Mouse (Mus musculus) midbrain, embryonic 14.5 days (tissue): ENCODE measurements at regions not wholly inside any gene's neighbourhood (a gene's known extent, or its start where the extent isn't known, plus 50 kb on each side); places are given as distances from the start of the nearest gene placed in this dataset.
A peak's percentile ranks its signal among the peaks of the same experiment; 100 is the strongest.

ENCODE experiments used
- ATAC-seq: fragments of 200-750 bp; cut with Nextera tagmentation; 2 replicates; pipeline ENCODE4 v1.8.0; 2017; ENCODE audit warnings: moderate number of reproducible peaks, moderate library complexity; ENCODE audit not compliant: low FRiP score, low TSS enrichment
- DNase-seq: peaks from one replicate; pipeline ENCODE4 v3.0.0-alpha.2; 2015
- H3K27ac ChIP-seq: fragments of 300-500 bp; sonication (generic); replicated peaks from 2 replicates; pipeline ENCODE4 v1.5.1; 2014; ENCODE audit warnings: mild to moderate bottlenecking, low read depth, low read length, moderate library complexity
- H3K27me3 ChIP-seq: fragments of 300-500 bp; sonication (generic); 2 replicates; pipeline ENCODE4 v1.6.1; 2014; ENCODE audit warnings: low read length, control low read depth, mixed read lengths; ENCODE audit not compliant: control insufficient read depth, insufficient read depth
- H3K36me3 ChIP-seq: fragments of 300-500 bp; sonication (generic); 2 replicates; pipeline ENCODE4 v1.6.1; 2014; ENCODE audit warnings: low read length, control low read depth; ENCODE audit not compliant: control insufficient read depth, insufficient read depth
- H3K4me1 ChIP-seq: fragments of 300-500 bp; sonication (generic); 2 replicates; pipeline ENCODE4 v1.6.1; 2014; ENCODE audit warnings: mild to moderate bottlenecking, antibody characterized with exemption, low read length, control low read depth; ENCODE audit not compliant: control insufficient read depth, insufficient read depth
- H3K4me2 ChIP-seq: fragments of 300-500 bp; sonication (generic); 2 replicates; pipeline ENCODE4 v1.6.1; 2014; ENCODE audit warnings: mild to moderate bottlenecking, low read length, moderate library complexity
- H3K4me3 ChIP-seq: fragments of 300-500 bp; sonication (generic); replicated peaks from 2 replicates; pipeline ENCODE4 v1.5.1; 2014; ENCODE audit warnings: low read depth, low read length
- H3K9ac ChIP-seq: fragments of 300-500 bp; sonication (generic); replicated peaks from 2 replicates; pipeline ENCODE4 v1.6.1; 2014; ENCODE audit warnings: mild to moderate bottlenecking, low read length, moderate library complexity
- H3K9me3 ChIP-seq: fragments of 300-500 bp; sonication (generic); 2 replicates; pipeline ENCODE4 v1.6.1; 2016; ENCODE audit warnings: low read length, control low read depth, mixed read lengths; ENCODE audit not compliant: control insufficient read depth
- WGBS: fragments of 180-500 bp; shearing (Covaris S2); extraction: QIAGEN DNeasy Blood & Tissue Kit; methylation state at CpG from one replicate; pipeline ENCODE4 v1.1.7; 2014; 5-methylcytosine and 5-hydroxymethylcytosine counted together

DNA sequence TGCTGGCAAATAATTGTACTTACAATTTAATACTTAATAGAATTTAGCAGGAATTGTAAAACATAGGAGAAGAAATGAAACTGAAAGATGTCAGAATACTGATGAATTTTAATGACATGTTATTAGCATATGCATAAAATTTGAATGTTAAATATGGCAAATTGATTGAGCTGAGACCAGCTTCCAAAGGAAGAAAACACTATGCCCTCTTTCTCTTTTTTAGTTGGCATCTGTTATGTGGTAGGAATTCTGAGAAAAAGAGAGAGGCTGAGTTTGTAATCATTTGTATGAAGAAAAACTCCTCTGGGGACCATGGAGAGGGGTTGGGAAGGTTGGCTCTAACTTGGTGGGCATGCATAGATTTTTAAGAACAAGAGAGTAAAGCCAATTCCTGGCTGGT lies 224.2 kb downstream of the Gm11077 start:
- no peak overlapping the region for H3K9ac ChIP-seq
- H3K9me3 ChIP-seq, result no peaks in the 10 kb centered on the region
- ATAC-seq, result no peak
- H3K36me3 ChIP-seq, result no peaks in the 10 kb centered on the region
- no peaks in the 10 kb centered on the region for H3K4me1 ChIP-seq
- no peak overlapping the region for H3K4me3 ChIP-seq
- no peaks in the 10 kb centered on the region for H3K27me3 ChIP-seq
- H3K4me2 ChIP-seq, result no peak overlapping the region
- no peak for DNase-seq
- peak overlapping the region; percentile 52 for H3K27ac ChIP-seq

DNA sequence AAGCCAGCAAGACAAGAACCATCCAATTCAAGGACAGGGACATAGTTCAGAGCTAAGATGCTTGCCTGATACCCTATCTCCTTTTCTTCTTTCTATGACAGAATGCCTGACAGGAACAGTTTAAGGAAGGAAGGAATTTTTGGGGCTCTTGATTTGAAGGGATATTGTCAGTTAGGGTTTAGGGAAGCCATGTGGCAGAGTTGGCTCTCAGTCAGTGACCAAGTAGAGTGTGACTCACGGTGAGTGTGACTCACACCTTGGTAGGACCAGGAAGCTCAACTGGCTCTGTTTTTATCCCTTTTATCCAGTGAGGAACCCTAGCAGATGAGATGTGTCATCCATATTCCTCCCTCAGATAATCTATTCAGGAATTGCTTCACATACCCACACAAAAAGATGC lies 224.6 kb downstream of the Gm11077 start:
- Histone ChIP-seq H3K4me2 (no peak overlapping the region), H3K9me3 (no peaks in the 10 kb centered on the region), H3K36me3 (no peaks in the 10 kb centered on the region), H3K4me1 (no peaks in the 10 kb centered on the region), H3K4me3 (no peak overlapping the region), H3K27ac (peak overlapping the region; percentile 52), H3K9ac (no peak overlapping the region), H3K27me3 (no peaks in the 10 kb centered on the region)
- no peak for ATAC-seq
- no peak for DNase-seq
- 89% methylated on average over 1 of the region's 1 CpGs for WGBS

DNA sequence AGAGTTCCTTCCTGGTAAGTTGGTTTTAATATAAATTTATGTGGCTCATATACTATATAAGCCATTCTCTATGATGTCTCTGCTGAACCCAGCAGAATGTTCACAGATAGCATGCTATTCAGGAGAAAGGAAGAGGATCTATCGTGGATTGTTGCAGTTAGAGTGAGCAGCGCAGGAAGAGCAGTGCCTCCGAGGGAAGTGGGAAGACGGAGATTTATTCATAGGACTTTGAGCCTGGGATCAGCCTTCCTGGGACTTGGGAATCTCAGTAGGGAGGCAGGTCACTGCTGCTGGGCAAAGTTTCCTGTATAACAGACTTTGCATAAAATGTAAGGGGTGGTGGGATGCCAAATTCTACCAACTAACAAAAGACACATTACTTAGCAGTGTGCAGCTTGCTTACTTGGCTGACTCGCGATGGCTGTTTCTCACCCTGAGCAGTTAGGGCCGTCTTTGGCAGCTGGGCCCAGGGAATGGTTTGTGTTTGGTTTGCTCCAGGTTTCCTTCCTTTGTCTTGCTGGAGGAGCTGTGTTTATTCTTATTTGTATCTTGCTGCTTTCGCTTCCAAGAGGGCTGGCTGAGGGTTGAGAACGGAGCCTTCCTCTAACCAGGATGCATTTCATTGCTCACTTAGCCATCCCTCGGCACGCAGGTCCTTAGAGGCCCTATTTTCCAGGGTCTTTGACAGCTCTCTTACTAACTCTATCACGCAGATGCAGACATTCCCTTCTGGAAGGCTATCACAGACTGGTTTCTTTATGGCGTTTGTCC lies 226.9 kb downstream of the Gm11077 start:
- Histone ChIP-seq H3K4me3 (no peak overlapping the region), H3K27ac (0 out of 2 replicates have a peak overlapping the region, but pooled peaks have one; percentile 17), H3K9me3 (no peaks in the 10 kb centered on the region), H3K36me3 (no peaks in the 10 kb centered on the region), H3K9ac (no peak overlapping the region), H3K27me3 (no peaks in the 10 kb centered on the region), H3K4me1 (no peaks in the 10 kb centered on the region), H3K4me2 (no peak overlapping the region)
- WGBS, result 56% methylated on average over 13 of the region's 13 CpGs
- DNase-seq (no peak), ATAC-seq (no peak)

DNA sequence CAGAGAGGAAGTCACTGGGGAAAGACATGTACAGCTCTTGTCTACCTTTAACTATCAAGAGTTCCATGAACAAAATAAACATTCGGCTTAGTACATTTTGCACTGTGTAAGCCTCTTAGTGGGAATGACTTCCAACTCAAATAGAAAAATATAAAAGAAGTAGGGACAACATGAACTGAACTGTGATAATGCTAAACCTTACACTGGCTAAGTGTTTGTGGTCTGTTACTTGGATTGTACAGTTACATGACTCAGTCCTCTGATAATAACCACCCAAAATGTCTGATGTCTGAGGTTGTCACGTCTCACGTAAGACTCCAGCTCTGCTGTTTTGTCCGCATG lies 227.4 kb downstream of the Gm11077 start:
- H3K27ac ChIP-seq, result no peak overlapping the region
- H3K4me2 ChIP-seq, result no peak overlapping the region
- 85% methylated on average over 4 of the region's 4 CpGs for WGBS
- H3K9ac ChIP-seq, result no peak overlapping the region
- no peaks in the 10 kb centered on the region for H3K9me3 ChIP-seq
- DNase-seq (no peak), ATAC-seq (no peak)
- no peaks in the 10 kb centered on the region for H3K27me3 ChIP-seq
- H3K4me3 ChIP-seq, result no peak overlapping the region
- H3K4me1 ChIP-seq, result no peaks in the 10 kb centered on the region
- no peaks in the 10 kb centered on the region for H3K36me3 ChIP-seq

DNA sequence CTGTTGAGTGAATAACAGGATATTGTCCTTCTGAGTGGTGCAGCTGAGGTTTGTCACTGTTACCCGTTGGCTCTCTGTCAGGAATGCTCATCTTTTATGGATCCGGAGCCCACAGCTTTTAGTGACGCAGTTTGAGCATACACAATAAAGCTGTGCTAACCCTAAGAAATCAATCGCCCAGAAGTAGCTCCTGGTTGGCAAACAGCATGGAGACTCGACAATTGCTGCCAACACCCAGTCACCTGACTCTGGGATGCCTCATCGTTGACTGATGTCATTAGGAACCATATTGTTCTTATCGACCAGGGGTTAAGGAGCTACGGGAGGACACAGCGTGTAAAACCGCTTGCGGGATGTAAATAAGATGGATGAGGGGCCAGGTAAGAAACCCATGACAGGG lies 232.9 kb downstream of the Gm11077 start:
- peak; percentile 46; the same call in 1 of the 2 replicates for ATAC-seq
- H3K27ac ChIP-seq, result 0 out of 2 replicates have a peak overlapping the region, but pooled peaks have one; percentile 15
- DNase-seq, result peak; percentile 49
- H3K27me3 ChIP-seq, result no peaks in the 10 kb centered on the region
- H3K4me1 ChIP-seq, result peaks cover 10% of the 10 kb centered on the region
- no peaks in the 10 kb centered on the region for H3K36me3 ChIP-seq
- H3K4me3 ChIP-seq, result peak overlapping the region; percentile 1; the same call in 1 of the 2 replicates
- 8% methylated on average over 11 of the region's 11 CpGs for WGBS
- no peaks in the 10 kb centered on the region for H3K9me3 ChIP-seq
- H3K9ac ChIP-seq, result 0 out of 2 replicates have a peak overlapping the region, but pooled peaks have one; percentile 6
- peak overlapping the region; percentile 49 for H3K4me2 ChIP-seq

DNA sequence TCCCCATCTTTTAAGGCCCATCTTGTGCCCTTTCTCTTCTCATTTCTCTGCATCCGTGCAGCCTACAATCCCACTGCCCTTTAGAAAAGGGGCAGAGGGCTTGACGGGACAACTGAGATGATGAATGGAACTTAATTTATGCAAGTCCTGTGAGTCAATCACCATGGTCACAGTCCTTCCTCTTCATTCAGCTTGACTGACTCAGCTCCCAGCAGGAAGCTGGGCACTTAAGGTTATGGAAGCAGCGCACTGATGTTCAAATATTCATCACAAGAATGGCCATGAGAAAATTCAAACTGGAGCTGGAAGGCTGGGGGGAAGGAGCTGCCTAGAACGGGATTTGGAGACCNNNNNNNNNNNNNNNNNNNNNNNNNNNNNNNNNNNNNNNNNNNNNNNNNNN lies 233.5 kb downstream of the Gm11077 start:
- H3K27me3 ChIP-seq, result no peaks in the 10 kb centered on the region
- 0 out of 2 replicates have a peak overlapping the region, but pooled peaks have one; percentile 15 for H3K27ac ChIP-seq
- H3K4me1 ChIP-seq, result peaks cover 10% of the 10 kb centered on the region
- peak overlapping the region; percentile 1; the same call in 1 of the 2 replicates for H3K4me3 ChIP-seq
- no peaks in the 10 kb centered on the region for H3K36me3 ChIP-seq
- H3K9ac ChIP-seq, result no peak overlapping the region
- peak overlapping the region; percentile 49 for H3K4me2 ChIP-seq
- H3K9me3 ChIP-seq, result no peaks in the 10 kb centered on the region
- ATAC-seq (peak; percentile 57), DNase-seq (peak; percentile 64)
- WGBS, result 1% methylated on average over 4 of the region's 4 CpGs

DNA sequence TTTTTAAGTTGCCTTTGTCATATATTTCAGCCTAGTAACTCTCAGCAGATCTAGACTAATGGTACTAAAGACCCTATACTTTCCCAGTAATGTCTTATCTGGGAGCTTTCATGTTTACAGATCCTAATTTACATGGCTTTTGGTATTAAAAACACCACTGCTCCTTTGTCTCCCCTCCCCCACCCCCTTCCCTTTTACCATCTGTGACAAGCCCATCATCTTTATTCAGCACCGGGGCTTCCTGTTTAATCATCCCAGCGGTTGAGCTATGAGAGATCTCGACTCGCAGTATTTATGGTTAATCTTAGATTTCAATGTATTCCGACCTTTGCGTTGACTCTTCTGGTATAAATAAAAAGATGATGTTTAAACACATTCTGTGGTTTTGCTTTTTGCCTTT lies 244.6 kb downstream of the Gm11077 start:
- no peaks in the 10 kb centered on the region for H3K9me3 ChIP-seq
- peak; percentile 52 for DNase-seq
- H3K27ac ChIP-seq, result peak overlapping the region; percentile 28; the same call in 1 of the 2 replicates
- H3K9ac ChIP-seq, result no peak overlapping the region
- 49% methylated on average over 6 of the region's 6 CpGs for WGBS
- ATAC-seq, result peak; percentile 59; the same call in 1 of the 2 replicates
- no peak overlapping the region for H3K4me2 ChIP-seq
- no peak overlapping the region for H3K4me3 ChIP-seq
- no peaks in the 10 kb centered on the region for H3K27me3 ChIP-seq
- no peaks in the 10 kb centered on the region for H3K36me3 ChIP-seq
- peaks cover 5% of the 10 kb centered on the region; the same call in 1 of the 2 replicates for H3K4me1 ChIP-seq

DNA sequence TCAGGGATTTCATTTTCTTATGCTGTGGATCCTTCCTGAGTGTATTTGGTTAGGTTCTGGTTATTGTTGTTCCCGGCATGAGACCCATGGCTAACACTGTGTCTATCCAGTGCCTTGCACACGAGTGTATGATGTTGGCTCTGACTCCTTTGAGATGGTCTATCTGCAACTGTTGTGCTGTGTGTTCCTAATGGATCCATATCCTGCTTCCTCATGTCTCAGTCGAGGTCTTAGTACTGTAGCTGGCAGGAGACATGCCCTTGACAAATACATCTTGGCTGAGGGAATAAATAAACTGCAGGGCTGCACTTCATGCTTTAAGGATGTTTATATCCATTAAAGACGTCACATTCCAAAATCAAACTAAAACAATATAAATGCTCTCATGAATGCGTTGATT lies 247.9 kb downstream of the Gm11077 start:
- DNase-seq (no peak), ATAC-seq (no peak)
- no peak overlapping the region for H3K27ac ChIP-seq
- H3K4me3 ChIP-seq, result no peak overlapping the region
- H3K9me3 ChIP-seq, result no peaks in the 10 kb centered on the region
- no peaks in the 10 kb centered on the region for H3K36me3 ChIP-seq
- no peak overlapping the region for H3K9ac ChIP-seq
- 91% methylated on average over 5 of the region's 5 CpGs for WGBS
- H3K4me1 ChIP-seq, result peaks cover 5% of the 10 kb centered on the region; the same call in 1 of the 2 replicates
- H3K4me2 ChIP-seq, result no peak overlapping the region
- no peaks in the 10 kb centered on the region for H3K27me3 ChIP-seq

DNA sequence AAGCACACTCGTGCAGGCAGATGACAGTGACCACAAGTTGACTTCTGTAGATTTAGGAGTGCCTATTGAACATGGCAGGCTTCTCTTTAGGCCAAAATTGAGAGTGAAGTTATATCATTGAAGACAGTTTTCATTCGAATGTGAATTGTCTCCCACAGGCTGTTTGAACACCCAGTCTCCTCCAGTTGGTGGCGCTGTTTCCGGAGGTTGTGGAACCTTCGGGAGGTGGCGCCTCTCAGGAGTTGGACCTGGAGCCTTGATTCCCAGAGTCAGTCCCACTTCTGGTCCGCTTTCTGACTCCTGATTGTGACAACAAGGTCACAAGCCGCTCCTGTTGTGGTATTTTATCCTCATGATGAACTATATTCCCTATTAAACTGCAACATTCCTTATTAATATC lies 254.5 kb downstream of the Gm11077 start:
- H3K4me1 ChIP-seq, result no peaks in the 10 kb centered on the region
- H3K27ac ChIP-seq, result no peak overlapping the region
- H3K4me3 ChIP-seq, result no peak overlapping the region
- no peak overlapping the region for H3K4me2 ChIP-seq
- no peaks in the 10 kb centered on the region for H3K36me3 ChIP-seq
- 98% methylated on average over 8 of the region's 8 CpGs for WGBS
- H3K27me3 ChIP-seq, result no peaks in the 10 kb centered on the region
- ATAC-seq (no peak), DNase-seq (no peak)
- no peaks in the 10 kb centered on the region for H3K9me3 ChIP-seq
- H3K9ac ChIP-seq, result no peak overlapping the region
